Mouse (Mus musculus): ENCODE results near the gene Fzd5.

Fzd5 gene

GRCm38 (mm10) chr1:64734771-64735750, 2.5 kb downstream of the Fzd5 start:
- in situ Hi-C loops (cut with MseI, MboI), result loop anchor here (10.0 kb wide), 1 partner anchor 180 kb away; no protein-coding TSS in a partner anchor

GRCm38 (mm10) chr1:64733453-64734245, 3.9 kb downstream of the Fzd5 start:
- in situ Hi-C loops (cut with MseI, MboI), result loop anchor here (10.0 kb wide), 1 partner anchor 181 kb away; no protein-coding TSS in a partner anchor

- in situ Hi-C loops (cut with MseI, MboI), result loop anchor here (10.0 kb wide), 1 partner anchor 182 kb away; no protein-coding TSS in a partner anchor
Measured at GRCm38 (mm10) chr1:64732637-64733200, 4.8 kb downstream of the Fzd5 start.

GRCm38 (mm10) chr1:64732161-64732560, 5.4 kb downstream of the Fzd5 start:
- in situ Hi-C loops (cut with MseI, MboI), result loop anchor here (10.0 kb wide), 1 partner anchor 183 kb away; no protein-coding TSS in a partner anchor

- in situ Hi-C loops (cut with MseI, MboI), result loop anchor here (10.0 kb wide), 1 partner anchor 183 kb away; no protein-coding TSS in a partner anchor
Measured at GRCm38 (mm10) chr1:64731341-64732020, 6.1 kb downstream of the Fzd5 start.

GRCm38 (mm10) chr1:64730046-64730445, 7.5 kb downstream of the Fzd5 start:
- in situ Hi-C loops (cut with MseI, MboI), result loop anchor here (10.0 kb wide), 1 partner anchor 185 kb away; no protein-coding TSS in a partner anchor

- in situ Hi-C loops (cut with MseI, MboI), result no loop called here
Measured at GRCm38 (mm10) chr1:64721034-64721587, 16.4 kb downstream of the Fzd5 start.

GRCm38 (mm10) chr1:64717504-64717903, 20.0 kb downstream of the Fzd5 start:
- in situ Hi-C loops (cut with MseI, MboI), result loop anchor here (5.0 to 10.0 kb wide), 2 partner anchors 267 to 270 kb away; no protein-coding TSS in a partner anchor

- in situ Hi-C loops (cut with MseI, MboI), result loop anchor here (5.0 to 10.0 kb wide), 2 partner anchors 268 to 271 kb away; no protein-coding TSS in a partner anchor
Measured at GRCm38 (mm10) chr1:64716589-64717304, 20.8 kb downstream of the Fzd5 start.

GRCm38 (mm10) chr1:64715458-64715857, 22.1 kb downstream of the Fzd5 start:
- in situ Hi-C loops (cut with MseI, MboI), result loop anchor here (5.0 to 10.0 kb wide), 2 partner anchors 269 to 272 kb away; no protein-coding TSS in a partner anchor

- in situ Hi-C loops (cut with MseI, MboI), result loop anchor here in 1 of 2 experiments (10.0 kb wide), 1 partner anchor 273 kb away; no protein-coding TSS in a partner anchor
Measured at GRCm38 (mm10) chr1:64712006-64712760, 25.4 kb downstream of the Fzd5 start.

GRCm38 (mm10) chr1:64709891-64710290, 27.7 kb downstream of the Fzd5 start:
- in situ Hi-C loops (cut with MseI, MboI), result loop anchor here (5.0 to 10.0 kb wide), 3 partner anchors 88 to 275 kb away; partner anchors contain the start of gene Mettl21a (in 1 of the 2)

GRCm38 (mm10) chr1:64706610-64707009, 30.9 kb downstream of the Fzd5 start:
- in situ Hi-C loops (cut with MseI, MboI), result loop anchor here (5.0 to 10.0 kb wide), 2 partner anchors 84 to 92 kb away; partner anchors contain the start of gene Mettl21a (in 1 of the 2)

GRCm38 (mm10) chr1:64705230-64705629, 32.3 kb downstream of the Fzd5 start:
- in situ Hi-C loops (cut with MseI, MboI), result loop anchor here (5.0 to 10.0 kb wide), 2 partner anchors 83 to 90 kb away; partner anchors contain the start of gene Mettl21a (in 1 of the 2)

- in situ Hi-C loops (cut with MseI, MboI), result loop anchor here in 1 of 2 experiments (10.0 kb wide), 1 partner anchor 87 kb away; the partner anchor contains the start of gene Mettl21a
Measured at GRCm38 (mm10) chr1:64701780-64702179, 35.8 kb downstream of the Fzd5 start.

GRCm38 (mm10) chr1:64695156-64695555, 42.4 kb downstream of the Fzd5 start:
- in situ Hi-C loops (cut with MseI, MboI), result loop anchor here in 1 of 2 experiments (25.0 kb wide), 1 partner anchor 1033 kb away; no protein-coding TSS in a partner anchor

GRCm38 (mm10) chr1:64691581-64691980, 46.0 kb downstream of the Fzd5 start:
- in situ Hi-C loops (cut with MseI, MboI), result loop anchor here in 1 of 2 experiments (25.0 kb wide), 1 partner anchor 1029 kb away; no protein-coding TSS in a partner anchor

GRCm38 (mm10) chr1:64691121-64691551, 46.4 kb downstream of the Fzd5 start:
- in situ Hi-C loops (cut with MseI, MboI), result loop anchor here in 1 of 2 experiments (25.0 kb wide), 1 partner anchor 1029 kb away; no protein-coding TSS in a partner anchor
